Mouse (Mus musculus) embryonic facial prominence, embryonic 11.5 days (tissue): ENCODE results near the gene 4921501E09Rik. TPM values are rescaled to one million over a fixed set of nuclear protein-coding genes. Genes with fewer than 3 reads are reported as not detected.
"Not testable (repeated sequence)": the region's sequence is repeated elsewhere in the genome, so short reads cannot be mapped to it uniquely, and the experiment has no call there.

Experiments
- ATAC-seq: fragments of 200-750 bp; cut with Nextera tagmentation; replicated peaks from 2 replicates; pipeline ENCODE4 v1.8.0; 2017; ENCODE audit warnings: low read depth; ENCODE audit not compliant: insufficient number of reproducible peaks, low FRiP score, low TSS enrichment
- DNase-seq: peaks from one replicate; pipeline ENCODE4 v3.0.0-alpha.2; 2015; ENCODE audit warnings: low spot score
- H3K27ac ChIP-seq: fragments of 300-500 bp; sonication (generic); replicated peaks from 2 replicates; pipeline ENCODE4 v1.5.1; 2014; ENCODE audit warnings: mild to moderate bottlenecking, low read depth, low read length, control low read depth
- H3K27me3 ChIP-seq: fragments of 300-500 bp; sonication (generic); 2 replicates; pipeline ENCODE4 v1.6.1; 2014; ENCODE audit warnings: mild to moderate bottlenecking, low read length, moderate library complexity, mixed read lengths; ENCODE audit not compliant: control insufficient read depth, insufficient read depth
- H3K36me3 ChIP-seq: fragments of 300-500 bp; sonication (generic); replicated peaks from 2 replicates; pipeline ENCODE4 v1.6.1; 2014; ENCODE audit warnings: low read depth, mild to moderate bottlenecking, low read length, moderate library complexity, mixed read lengths; ENCODE audit not compliant: control insufficient read depth, insufficient read depth
- H3K4me1 ChIP-seq: fragments of 300-500 bp; sonication (generic); 2 replicates; pipeline ENCODE4 v1.6.1; 2014; ENCODE audit warnings: low read length, mixed read lengths; ENCODE audit not compliant: control insufficient read depth, insufficient read depth
- H3K4me2 ChIP-seq: fragments of 300-500 bp; sonication (generic); 2 replicates; pipeline ENCODE4 v1.6.1; 2014; ENCODE audit warnings: low read depth, mild to moderate bottlenecking, control low read depth, low read length, moderate library complexity
- H3K4me3 ChIP-seq: fragments of 300-500 bp; sonication (generic); 2 replicates; pipeline ENCODE4 v1.5.1; 2014; ENCODE audit warnings: low read depth, low read length, control low read depth
- H3K9ac ChIP-seq: fragments of 300-500 bp; sonication (generic); replicated peaks from 2 replicates; pipeline ENCODE4 v1.6.1; 2014; ENCODE audit warnings: mild to moderate bottlenecking, control low read depth, low read length
- H3K9me3 ChIP-seq: fragments of 300-500 bp; sonication (generic); replicated peaks from 2 replicates; pipeline ENCODE4 v1.6.1; 2016; ENCODE audit warnings: mild to moderate bottlenecking, low read length, inconsistent platforms, mixed read lengths; ENCODE audit not compliant: control insufficient read depth
- WGBS: fragments of 180-500 bp; shearing (Covaris S2); extraction: QIAGEN DNeasy Blood & Tissue Kit; methylation state at CpG from one replicate; pipeline ENCODE4 v1.1.7; 2014; 5-methylcytosine and 5-hydroxymethylcytosine counted together
- polyA plus RNA-seq: library from polyadenylated mRNA; unstranded; fragments of >200 nt; fragmentation: Nextera tagmentation; extraction: Ambion mirVana; gene quantifications from 2 replicates; pipeline ENCODE4 v1.2.1, GENCODE M21; 2014

4921501E09Rik gene
- polyA plus RNA-seq, 1 experiment from 2014 or later: not detected

DNA sequence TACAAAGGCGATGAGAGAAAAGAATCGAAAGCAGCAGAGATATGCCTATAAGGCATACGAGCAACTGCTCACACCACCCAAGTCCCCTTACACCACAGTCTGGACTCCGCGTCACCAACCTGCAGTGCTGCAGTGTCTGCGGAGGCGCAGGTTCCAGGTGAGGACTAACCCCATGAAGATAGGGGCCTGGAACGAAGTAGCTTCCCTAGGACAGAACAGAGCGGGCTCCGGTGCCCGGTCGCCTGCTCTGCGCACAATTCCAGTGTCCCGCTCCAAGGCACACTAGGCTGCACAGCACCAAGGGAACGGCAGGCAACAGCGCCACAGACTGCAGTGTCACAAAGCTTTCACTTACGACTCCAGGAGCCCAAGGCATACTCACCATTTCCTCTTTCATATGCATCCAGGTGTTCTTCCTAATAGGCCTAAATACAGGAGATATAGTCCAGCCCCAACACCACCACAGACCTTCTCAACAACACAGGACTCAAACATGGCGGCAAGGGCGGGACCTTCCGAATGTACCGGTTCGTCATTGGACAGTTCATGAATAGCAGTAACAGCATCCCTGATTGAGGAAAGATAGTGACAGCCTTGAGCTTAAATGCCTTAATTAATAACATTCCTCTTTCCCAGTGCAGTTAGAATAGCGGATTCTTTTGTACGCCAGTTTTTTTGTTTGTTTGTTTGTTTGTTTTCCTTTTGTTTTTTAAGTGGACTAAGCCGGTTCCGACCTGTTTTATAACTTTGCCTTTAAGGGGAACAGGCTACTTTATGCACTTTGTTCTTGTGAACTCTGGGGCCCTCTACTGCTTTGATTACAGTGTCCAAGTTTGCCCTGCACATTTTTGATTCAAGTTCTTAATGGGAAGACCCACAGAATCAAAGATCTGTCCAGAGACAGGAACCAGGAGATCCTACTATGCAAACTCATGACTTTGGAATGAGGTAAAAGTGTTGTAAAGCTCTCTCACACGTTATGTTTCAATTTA is 34.7 kb downstream of the 4921501E09Rik start, which contains the start of gene Zfp763:
TSS of gene Zfp763 (minus strand) at position 503 of the 992 bp plus-strand sequence.
- 4% methylated on average over 27 of the region's 27 CpGs for WGBS
- Histone ChIP-seq H3K4me1 (no peaks in the 10 kb centered on the region), H3K27me3 (no peaks in the 10 kb centered on the region), H3K36me3 (no peaks in the 10 kb centered on the region), H3K27ac (peak within 1 kb of the TSS; percentile 73), H3K4me2 (peak within 1 kb of the TSS; percentile 37), H3K9ac (peak within 1 kb of the TSS; percentile 85), H3K9me3 (no peaks in the 10 kb centered on the region), H3K4me3 (peak within 1 kb of the TSS; percentile 91)
- ATAC-seq (peak; percentile 98), DNase-seq (peak; percentile 93)

DNA sequence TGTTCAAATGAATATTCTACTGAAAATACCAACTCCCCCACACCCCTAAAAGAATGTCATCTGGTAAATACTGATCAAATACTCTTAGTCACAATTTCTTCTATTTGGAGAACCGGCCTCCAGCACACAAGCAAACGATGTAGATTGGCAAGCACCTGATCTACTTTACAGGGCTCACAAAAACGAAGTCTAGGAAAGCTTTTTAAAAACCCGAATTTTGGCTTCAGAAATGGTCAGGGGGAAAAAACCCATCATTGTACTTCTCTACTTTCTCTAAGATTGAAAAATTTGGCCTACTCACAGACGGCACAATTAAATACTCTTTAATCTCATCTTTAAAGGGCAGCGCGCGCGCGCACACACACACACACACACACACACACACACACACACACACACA is 35.5 kb downstream of the 4921501E09Rik start:
- Histone ChIP-seq H3K9me3 (no peaks in the 10 kb centered on the region), H3K9ac (peak overlapping the region; percentile 85), H3K4me2 (peak overlapping the region; percentile 37), H3K36me3 (no peaks in the 10 kb centered on the region), H3K4me3 (peak overlapping the region; percentile 91), H3K27me3 (no peaks in the 10 kb centered on the region), H3K4me1 (no peaks in the 10 kb centered on the region), H3K27ac (no peak overlapping the region)
- DNase-seq (no peak), ATAC-seq (no peak)
- WGBS: 28% methylated on average over 10 of the region's 10 CpGs

DNA sequence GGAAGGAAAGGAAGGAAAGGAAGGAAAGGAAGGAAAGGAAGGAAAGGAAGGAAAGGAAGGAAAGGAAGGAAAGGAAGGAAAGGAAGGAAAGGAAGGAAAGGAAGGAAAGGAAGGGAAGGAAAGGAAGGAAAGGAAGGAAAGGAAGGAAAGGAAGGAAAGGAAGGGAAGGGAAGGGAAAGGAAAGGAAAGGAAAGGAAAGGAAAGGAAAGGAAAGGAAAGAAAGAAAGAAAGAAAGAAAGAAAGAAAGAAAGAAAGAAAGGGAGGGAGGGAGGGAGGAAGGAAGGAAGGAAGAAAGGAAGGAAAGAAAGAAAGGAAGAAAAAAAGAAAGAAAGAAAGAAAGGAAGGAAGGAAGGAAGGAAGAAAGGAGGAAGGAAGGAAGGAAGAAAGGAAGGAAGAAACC is 47.4 kb downstream of the 4921501E09Rik start:
- not testable (repeated sequence) for DNase-seq, H3K27me3 ChIP-seq, H3K27ac ChIP-seq, H3K9ac ChIP-seq, ATAC-seq, H3K4me1 ChIP-seq, H3K4me2 ChIP-seq, H3K4me3 ChIP-seq
- Histone ChIP-seq H3K36me3 (peaks cover 41% of the 10 kb centered on the region), H3K9me3 (peaks cover 19% of the 10 kb centered on the region)

Other genes starting within 250 kb of the 4921501E09Rik start
- gene Zfp799, start 237.8 kb downstream of the 4921501E09Rik start, polyA plus RNA-seq: 17.1 and 23.5 TPM in 2 replicates
- 11.7 and 12.3 TPM in 2 replicates for gene Zfp870, start 176.4 kb downstream of the 4921501E09Rik start, polyA plus RNA-seq
- not detected in 2 replicates for gene Cyp4f14, start 150.7 kb downstream of the 4921501E09Rik start, polyA plus RNA-seq
- gene Cyp4f13, start 120.7 kb downstream of the 4921501E09Rik start, polyA plus RNA-seq: 2.7 and 3.4 TPM in 2 replicates
- gene Zfp472, start 102.2 kb downstream of the 4921501E09Rik start, polyA plus RNA-seq: 15.5 and 16.2 TPM in 2 replicates
- 16.6 and 17.3 TPM in 2 replicates for gene Zfp952, start 74.9 kb downstream of the 4921501E09Rik start, polyA plus RNA-seq
- gene Zfp763, start 34.7 kb downstream of the 4921501E09Rik start, polyA plus RNA-seq: 26.2 and 27.0 TPM in 2 replicates
- gene Zfp563, start 21.3 kb upstream of the 4921501E09Rik start, polyA plus RNA-seq: 9.8 and 11.2 TPM in 2 replicates
- 0.18 TPM in 1 of 2 replicates, not detected in the other for gene Morc2b, start 71.6 kb upstream of the 4921501E09Rik start, polyA plus RNA-seq
- not detected in 2 replicates for gene Olfr55, start 100.4 kb upstream of the 4921501E09Rik start, polyA plus RNA-seq
- not detected in 2 replicates for gene Olfr239, start 123.2 kb upstream of the 4921501E09Rik start, polyA plus RNA-seq
- gene Olfr1564, start 153.6 kb upstream of the 4921501E09Rik start, polyA plus RNA-seq: not detected in 2 replicates
- 23.5 and 23.7 TPM in 2 replicates for gene Zfp955a, start 187.1 kb upstream of the 4921501E09Rik start, polyA plus RNA-seq
- 0.03 TPM in 1 of 2 replicates, not detected in the other for gene Olfr63, start 196.6 kb upstream of the 4921501E09Rik start, polyA plus RNA-seq
- gene Zfp955b, start 221.5 kb upstream of the 4921501E09Rik start, polyA plus RNA-seq: 9.3 and 9.7 TPM in 2 replicates